Mouse (Mus musculus) intestine, embryonic 16.5 days (tissue): ENCODE data around the gene Cbx4. TPM values are rescaled to one million over a fixed set of nuclear protein-coding genes. Genes with fewer than 3 reads are reported as not detected.

ENCODE experiments used
- ATAC-seq: fragments of 200-750 bp; cut with Nextera tagmentation; 2 replicates; pipeline ENCODE4 v1.8.0; 2017; ENCODE audit warnings: moderate TSS enrichment, moderate library complexity
- H3K27ac ChIP-seq: fragments of 300-500 bp; sonication (generic); 2 replicates; pipeline ENCODE4 v1.5.1; 2014; ENCODE audit warnings: mild to moderate bottlenecking, low read length
- H3K27me3 ChIP-seq: fragments of 300-500 bp; sonication (generic); replicated peaks from 2 replicates; pipeline ENCODE4 v1.6.1; 2014; ENCODE audit warnings: low read length, control low read depth, mixed read lengths; ENCODE audit not compliant: control insufficient read depth, insufficient read depth
- H3K36me3 ChIP-seq: fragments of 300-500 bp; sonication (generic); 2 replicates; pipeline ENCODE4 v1.6.1; 2014; ENCODE audit warnings: low read length, control low read depth; ENCODE audit not compliant: control insufficient read depth, insufficient read depth
- H3K4me1 ChIP-seq: fragments of 300-500 bp; sonication (generic); 2 replicates; pipeline ENCODE4 v1.6.1; 2014; ENCODE audit warnings: low read length, control low read depth, mixed read lengths; ENCODE audit not compliant: control insufficient read depth, insufficient read depth
- H3K4me2 ChIP-seq: fragments of 300-500 bp; sonication (generic); 2 replicates; pipeline ENCODE4 v1.6.1; 2014; ENCODE audit warnings: low read depth, low read length, control low read depth
- H3K4me3 ChIP-seq: fragments of 300-500 bp; sonication (generic); 2 replicates; pipeline ENCODE4 v1.5.1; 2014; ENCODE audit warnings: mild to moderate bottlenecking, low read length
- H3K9ac ChIP-seq: fragments of 300-500 bp; sonication (generic); 2 replicates; pipeline ENCODE4 v1.6.1; 2014; ENCODE audit warnings: low read depth, low read length
- H3K9me3 ChIP-seq: fragments of 300-500 bp; sonication (generic); 2 replicates; pipeline ENCODE4 v1.6.1; 2016; ENCODE audit warnings: low read length, control low read depth; ENCODE audit not compliant: control insufficient read depth
- WGBS: fragments of 180-500 bp; shearing (Covaris S2); extraction: QIAGEN DNeasy Blood & Tissue Kit; methylation state at CpG from one replicate; pipeline ENCODE4 v1.1.7; 2014; 5-methylcytosine and 5-hydroxymethylcytosine counted together
- polyA plus RNA-seq: library from polyadenylated mRNA; unstranded; fragments of >200 nt; fragmentation: Nextera tagmentation; extraction: Ambion mirVana; gene quantifications from 2 replicates; pipeline ENCODE4 v1.2.1, GENCODE M21; 2015

The Cbx4 gene
- polyA plus RNA-seq, 1 experiment from 2014 or later, result 9.3 TPM

GRCm38 (mm10) chr11:119116992-119117391, 31.0 kb upstream of the Cbx4 start:
- no peak overlapping the region for H3K4me2 ChIP-seq
- no peak for ATAC-seq
- no peak overlapping the region for H3K4me3 ChIP-seq
- H3K27me3 ChIP-seq, result no peaks in the 10 kb centered on the region
- WGBS, result 70% methylated on average over 4 of the region's 4 CpGs
- H3K36me3 ChIP-seq, result no peaks in the 10 kb centered on the region
- no peak overlapping the region for H3K27ac ChIP-seq
- no peaks in the 10 kb centered on the region for H3K9me3 ChIP-seq
- H3K4me1 ChIP-seq, result no peaks in the 10 kb centered on the region
- H3K9ac ChIP-seq, result no peak overlapping the region

GRCm38 (mm10) chr11:119112721-119113120, 26.7 kb upstream of the Cbx4 start:
- ATAC-seq, result peak; percentile 59; the same call in 1 of the 2 replicates
- no peaks in the 10 kb centered on the region for H3K9me3 ChIP-seq
- no peaks in the 10 kb centered on the region for H3K27me3 ChIP-seq
- no peak overlapping the region for H3K9ac ChIP-seq
- H3K36me3 ChIP-seq, result no peaks in the 10 kb centered on the region
- no peak overlapping the region for H3K4me2 ChIP-seq
- H3K4me1 ChIP-seq, result no peaks in the 10 kb centered on the region
- no peak overlapping the region for H3K4me3 ChIP-seq
- no peak overlapping the region for H3K27ac ChIP-seq

- no peak overlapping the region for H3K4me3 ChIP-seq
- H3K4me1 ChIP-seq, result no peaks in the 10 kb centered on the region
- 20% methylated on average over 7 of the region's 7 CpGs for WGBS
- no peak overlapping the region for H3K27ac ChIP-seq
- no peaks in the 10 kb centered on the region for H3K36me3 ChIP-seq
- no peak overlapping the region for H3K4me2 ChIP-seq
- H3K9ac ChIP-seq, result no peak overlapping the region
- 0 out of 2 replicates have a peak, but pooled peaks have one; percentile 23 for ATAC-seq
- H3K27me3 ChIP-seq, result no peaks in the 10 kb centered on the region
- no peaks in the 10 kb centered on the region for H3K9me3 ChIP-seq
These were observed 25.3 kb upstream of the Cbx4 start for GRCm38 (mm10) chr11:119111345-119111744.

DNA sequence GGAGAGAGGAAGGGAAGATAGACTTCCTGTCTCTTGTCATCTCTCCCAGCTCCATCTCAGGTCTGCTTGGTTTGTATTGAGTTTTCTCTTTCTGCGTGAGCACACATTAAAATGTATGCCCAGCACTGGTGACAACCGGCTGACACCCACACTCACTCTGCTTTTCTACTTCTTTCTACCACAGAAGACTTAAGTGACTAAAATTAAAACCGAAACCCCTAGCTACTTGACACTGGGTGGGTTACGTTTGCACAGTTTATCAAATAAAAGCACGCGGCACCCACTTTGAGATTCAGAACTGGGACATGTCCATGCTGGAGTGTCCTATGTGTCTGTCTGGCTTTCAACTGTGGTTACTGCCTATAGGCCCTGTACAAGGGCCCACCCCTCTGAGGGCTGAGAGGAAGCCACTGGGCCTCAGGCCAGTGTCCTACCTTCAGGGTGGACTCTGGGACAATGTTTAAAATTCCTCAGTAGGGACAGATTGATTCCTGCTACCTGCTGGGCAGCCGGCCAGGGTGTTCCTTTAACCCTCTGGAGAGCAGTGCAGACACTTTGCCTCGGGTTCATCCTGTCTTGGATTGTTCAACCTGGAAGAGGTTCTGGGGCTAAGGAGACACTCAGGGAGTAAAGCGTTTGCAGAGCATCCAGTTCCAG, 23.5 kb upstream of the Cbx4 start:
- WGBS, result 65% methylated on average over 9 of the region's 9 CpGs
- H3K4me3 ChIP-seq, result no peak overlapping the region
- H3K27ac ChIP-seq, result no peak overlapping the region
- no peaks in the 10 kb centered on the region for H3K27me3 ChIP-seq
- ATAC-seq, result no peak
- peaks cover 12% of the 10 kb centered on the region for H3K4me1 ChIP-seq
- no peaks in the 10 kb centered on the region for H3K9me3 ChIP-seq
- no peak overlapping the region for H3K9ac ChIP-seq
- H3K4me2 ChIP-seq, result no peak overlapping the region
- no peaks in the 10 kb centered on the region for H3K36me3 ChIP-seq

- no peak overlapping the region for H3K27ac ChIP-seq
- no peak overlapping the region for H3K9ac ChIP-seq
- no peak overlapping the region for H3K4me2 ChIP-seq
- H3K27me3 ChIP-seq, result no peaks in the 10 kb centered on the region
- H3K4me1 ChIP-seq, result peaks cover 12% of the 10 kb centered on the region
- H3K36me3 ChIP-seq, result no peaks in the 10 kb centered on the region
- H3K4me3 ChIP-seq, result no peak overlapping the region
- no peak for ATAC-seq
- no peaks in the 10 kb centered on the region for H3K9me3 ChIP-seq
- 82% methylated on average over 10 of the region's 10 CpGs for WGBS
These were observed 22.7 kb upstream of the Cbx4 start for GRCm38 (mm10) chr11:119108573-119109263.

DNA sequence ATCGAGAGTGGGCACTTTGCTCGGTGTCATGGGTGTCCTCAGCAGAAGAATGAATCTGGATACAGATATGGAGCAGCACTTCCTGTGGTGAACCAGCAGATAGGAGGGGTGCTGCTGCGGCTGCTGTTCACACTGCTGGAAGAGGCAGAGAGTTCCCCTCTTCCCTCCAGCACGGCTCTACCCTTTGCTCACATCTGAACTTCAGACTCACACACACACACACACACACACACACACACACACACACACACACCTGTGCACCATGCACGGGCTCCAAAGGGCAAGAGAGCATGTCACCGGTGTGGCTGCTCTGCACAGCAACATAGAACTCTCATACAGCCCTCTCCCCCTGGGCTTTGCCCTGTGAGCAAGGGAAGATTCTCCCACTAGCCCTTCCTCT, 20.3 kb upstream of the Cbx4 start:
- no peak overlapping the region for H3K4me3 ChIP-seq
- peak; percentile 82 for ATAC-seq
- 0 out of 2 replicates have a peak overlapping the region, but pooled peaks have one; percentile 34 for H3K9ac ChIP-seq
- no peaks in the 10 kb centered on the region for H3K9me3 ChIP-seq
- H3K27me3 ChIP-seq, result no peaks in the 10 kb centered on the region
- WGBS, result 33% methylated on average over 6 of the region's 6 CpGs
- peak overlapping the region; percentile 57 for H3K27ac ChIP-seq
- no peaks in the 10 kb centered on the region for H3K36me3 ChIP-seq
- H3K4me1 ChIP-seq, result peaks cover 12% of the 10 kb centered on the region
- H3K4me2 ChIP-seq, result 0 out of 2 replicates have a peak overlapping the region, but pooled peaks have one; percentile 2

GRCm38 (mm10) chr11:119105748-119106147, 19.7 kb upstream of the Cbx4 start:
- Histone ChIP-seq H3K4me3 (no peak overlapping the region), H3K27ac (peak overlapping the region; percentile 57), H3K27me3 (no peaks in the 10 kb centered on the region), H3K4me2 (0 out of 2 replicates have a peak overlapping the region, but pooled peaks have one; percentile 2), H3K4me1 (peaks cover 12% of the 10 kb centered on the region), H3K9ac (peak overlapping the region; percentile 34; the same call in 1 of the 2 replicates), H3K9me3 (no peaks in the 10 kb centered on the region), H3K36me3 (no peaks in the 10 kb centered on the region)
- 21% methylated on average over 8 of the region's 8 CpGs for WGBS
- ATAC-seq, result peak; percentile 54

GRCm38 (mm10) chr11:119105071-119105609, 19.1 kb upstream of the Cbx4 start:
- Histone ChIP-seq H3K4me3 (no peak overlapping the region), H3K27me3 (no peaks in the 10 kb centered on the region), H3K27ac (peak overlapping the region; percentile 57; the same call in 1 of the 2 replicates), H3K36me3 (no peaks in the 10 kb centered on the region), H3K4me1 (peaks cover 12% of the 10 kb centered on the region), H3K4me2 (0 out of 2 replicates have a peak overlapping the region, but pooled peaks have one; percentile 2), H3K9ac (0 out of 2 replicates have a peak overlapping the region, but pooled peaks have one; percentile 34), H3K9me3 (no peaks in the 10 kb centered on the region)
- WGBS, result 57% methylated on average over 7 of the region's 7 CpGs
- no peak for ATAC-seq

- H3K27ac ChIP-seq, result no peak overlapping the region
- no peak overlapping the region for H3K9ac ChIP-seq
- no peaks in the 10 kb centered on the region for H3K36me3 ChIP-seq
- ATAC-seq, result no peak
- no peaks in the 10 kb centered on the region for H3K9me3 ChIP-seq
- 80% methylated on average over 3 of the region's 3 CpGs for WGBS
- no peak overlapping the region for H3K4me3 ChIP-seq
- peaks cover 12% of the 10 kb centered on the region for H3K4me1 ChIP-seq
- H3K4me2 ChIP-seq, result no peak overlapping the region
- H3K27me3 ChIP-seq, result no peaks in the 10 kb centered on the region
These were observed 18.0 kb upstream of the Cbx4 start for GRCm38 (mm10) chr11:119103991-119104390.
